Mouse (Mus musculus) kidney, adult 11 months (tissue): ENCODE data around the gene Tcf20.
"Not testable (repeated sequence)": the region's sequence is repeated elsewhere in the genome, so short reads cannot be mapped to it uniquely, and the experiment has no call there.

Source experiments
- DNase-seq: peaks from one replicate; pipeline ENCODE4 v3.0.0; 2022

Tcf20 gene

GRCm38 (mm10) chr15:82804708-82805639 lies 182.7 kb downstream of the Tcf20 start:
- DNase-seq, result peak; percentile 49

GRCm38 (mm10) chr15:82795936-82796440 lies 191.7 kb downstream of the Tcf20 start:
- DNase-seq, result no peak

GRCm38 (mm10) chr15:82794277-82794676 lies 193.4 kb downstream of the Tcf20 start, which contains the start of gene Cyp2d26:
Cyp2d26 (minus strand) TSS chr15:82794294.
- peak; percentile 87 for DNase-seq

GRCm38 (mm10) chr15:82793868-82794267 lies 193.8 kb downstream of the Tcf20 start:
- no peak for DNase-seq

GRCm38 (mm10) chr15:82793454-82793853 lies 194.2 kb downstream of the Tcf20 start:
- DNase-seq, result no peak

GRCm38 (mm10) chr15:82792566-82792965 lies 195.1 kb downstream of the Tcf20 start:
- no peak for DNase-seq

GRCm38 (mm10) chr15:82784581-82784980 lies 203.1 kb downstream of the Tcf20 start:
- no peak for DNase-seq

GRCm38 (mm10) chr15:82783800-82784199 lies 203.9 kb downstream of the Tcf20 start:
- no peak for DNase-seq

GRCm38 (mm10) chr15:82777856-82778255 lies 209.8 kb downstream of the Tcf20 start:
- DNase-seq, result not testable (repeated sequence)

- no peak for DNase-seq
Observed at GRCm38 (mm10) chr15:82765943-82766342, 221.7 kb downstream of the Tcf20 start.

- DNase-seq, result no peak
Observed at GRCm38 (mm10) chr15:82764881-82765280, 222.8 kb downstream of the Tcf20 start.

GRCm38 (mm10) chr15:82763631-82764420 lies 223.8 kb downstream of the Tcf20 start, which contains the start of gene Cyp2d40:
Cyp2d40 (minus strand) TSS chr15:82764183.
- DNase-seq, result no peak
